Mouse (Mus musculus): ENCODE data around the gene Jak2.
A peak's percentile ranks its signal among the peaks of the same experiment; 100 is the strongest.

DNA sequence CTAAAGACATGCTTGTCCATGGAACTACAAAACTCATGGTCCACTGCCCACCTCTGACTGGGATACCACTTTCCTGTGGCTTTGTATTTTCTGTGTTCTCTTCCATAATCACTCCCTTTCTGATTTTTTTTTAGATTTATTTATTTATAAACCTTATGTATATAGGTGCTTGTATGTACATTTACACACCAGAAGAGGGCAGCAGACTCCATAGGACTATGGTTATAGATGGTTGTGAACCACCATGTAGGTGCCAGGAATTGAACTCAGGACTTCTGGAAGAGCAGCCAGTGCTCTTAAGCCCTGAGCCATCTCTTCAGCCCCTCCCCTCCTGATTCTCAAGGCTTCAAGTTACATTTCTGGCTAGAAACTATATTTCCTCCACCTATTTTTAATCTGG lies 57.2 kb downstream of the Jak2 start:
- TF ChIP-seq CTCF (IDR thresholded peaks at IDR 0.05) (peak; percentile 49), EP300 (IDR thresholded peaks at IDR 0.05; ENCODE audit: insufficient read depth, low read depth, low read length) (no peak), POLR2A (IDR thresholded peaks at IDR 0.05; ENCODE audit: insufficient read depth, low read depth, low read length) (no peak)
